Mouse (Mus musculus): ENCODE measurements at regions not wholly inside any gene's neighbourhood (a gene's known extent, or its start where the extent isn't known, plus 50 kb on each side); places are given as distances from the start of the nearest gene placed in this dataset.

GRCm38 (mm10) chr5:26170717-26171500, 49.7 kb upstream of the Gm10220 start:
- TF ChIP-seq POLR2A (IDR thresholded peaks at IDR 0.05; ENCODE audit: extremely low read depth, insufficient read depth, low read length) (no peak), CTCF (IDR thresholded peaks at IDR 0.05; ENCODE audit: extremely low read depth, insufficient read depth, low read length) (no peak)

Data from cortical plate, adult 2 months (tissue).